Mouse (Mus musculus) liver, adult 2 months (tissue): ENCODE measurements at regions not wholly inside any gene's neighbourhood (a gene's known extent, or its start where the extent isn't known, plus 50 kb on each side); places are given as distances from the start of the nearest gene placed in this dataset.

Experiments used
- CTCF ChIP-seq: fragments of 200-500 bp; IDR thresholded peaks from 2 replicates; pipeline ENCODE4 v1.5.1; 2011; ENCODE audit warnings: low read depth, low read length, control low read depth
- POLR2A ChIP-seq: fragments of 200-500 bp; IDR thresholded peaks from 2 replicates; pipeline ENCODE4 v1.6.1; 2011; ENCODE audit warnings: low read length, control low read depth; ENCODE audit not compliant: insufficient read depth; ENCODE audit errors: extremely low read depth

- no peak for TF ChIP-seq CTCF
- TF ChIP-seq POLR2A, result no peak
These were observed 959.0 kb upstream of the Celf2 start for GRCm38 (mm10) chr2:8468351-8468750.
